Mouse (Mus musculus) spleen, adult 12 weeks (tissue): Measurements from ENCODE around the gene Dok4.

Source experiments
- DNase-seq: peaks from one replicate; pipeline ENCODE4 v3.0.0; 2022; ENCODE audit warnings: low spot score

Gene Dok4

GRCm38 (mm10) chr8:94876197-94876730 is at the start of gene Dok4:
TSS of gene Dok4 (minus strand) at chr8:94876330.
- peak; percentile 84 for DNase-seq

DNA sequence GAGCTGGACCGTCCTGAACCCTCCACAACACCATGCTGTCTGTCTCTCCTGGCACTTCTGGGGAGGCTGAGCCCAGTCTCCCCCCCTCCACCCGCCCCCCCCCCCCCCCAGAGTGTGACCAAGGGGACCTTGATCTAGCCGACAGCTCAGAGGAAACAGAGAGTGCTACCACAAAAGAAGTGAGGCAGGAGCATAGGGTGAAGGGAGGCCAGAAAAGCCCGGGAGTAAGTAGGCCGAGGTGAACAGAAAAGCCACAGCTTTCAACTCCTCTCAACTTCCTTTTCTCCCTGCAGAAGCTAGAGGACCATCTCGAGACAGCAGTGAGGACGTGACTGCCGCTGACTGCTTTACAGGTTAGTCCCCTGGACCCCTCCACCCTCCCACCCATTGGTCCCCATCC is 47.3 kb upstream of the Dok4 start, which contains the start of gene Adgrg5:
Gene Adgrg5, plus strand, starts transcription at position 290 of the 400 bp plus-strand sequence.
- no peak for DNase-seq

GRCm38 (mm10) chr8:94922602-94923001 is 46.5 kb upstream of the Dok4 start:
- no peak for DNase-seq

GRCm38 (mm10) chr8:94922176-94922575 is 46.0 kb upstream of the Dok4 start:
- DNase-seq: no peak

GRCm38 (mm10) chr8:94919256-94919655 is 43.1 kb upstream of the Dok4 start:
- no peak for DNase-seq

- no peak for DNase-seq
Measured at GRCm38 (mm10) chr8:94917851-94918495, 41.8 kb upstream of the Dok4 start, which contains the start of gene Ccdc102a. TSS of gene Ccdc102a (minus strand) at chr8:94918098.

DNA sequence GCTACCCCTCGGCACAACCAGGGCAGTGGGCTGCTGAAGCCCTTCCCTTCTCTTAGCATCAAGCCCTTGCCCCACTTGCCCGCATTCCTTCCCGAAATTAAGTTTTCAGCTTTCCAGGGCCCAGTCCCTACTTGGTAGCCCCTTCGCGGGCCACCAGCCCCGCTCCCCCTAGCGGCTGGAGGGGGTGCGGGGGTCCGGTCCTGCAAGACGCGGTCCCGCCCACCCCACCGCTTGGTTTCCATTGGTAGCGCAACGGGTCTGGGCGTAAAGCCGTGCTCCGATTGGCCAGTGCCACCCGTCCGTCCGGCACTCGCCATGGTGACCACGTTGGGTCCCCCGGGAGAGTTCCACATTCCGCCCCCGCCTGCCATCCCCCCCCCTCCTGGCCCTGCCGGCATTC is 41.2 kb upstream of the Dok4 start:
- DNase-seq: peak; percentile 57

DNA sequence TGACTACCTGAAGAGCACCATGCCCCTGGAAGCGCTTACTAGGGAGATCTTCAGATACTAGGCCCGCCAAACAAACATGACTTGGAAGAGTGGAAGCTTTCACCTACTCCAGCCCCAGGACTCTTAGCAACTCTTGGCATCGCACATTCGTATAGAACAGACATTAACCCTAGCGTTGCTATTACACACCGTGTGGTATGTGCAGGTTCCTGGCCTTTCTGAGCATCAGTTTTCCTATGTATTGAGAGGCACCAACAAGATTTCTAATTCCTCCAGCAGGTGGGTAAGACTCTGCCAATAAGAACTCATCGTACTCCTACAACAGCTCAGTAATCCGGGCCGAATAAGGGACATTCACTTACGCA is 40.8 kb upstream of the Dok4 start:
- no peak for DNase-seq

GRCm38 (mm10) chr8:94916311-94916959 is 40.3 kb upstream of the Dok4 start:
- DNase-seq: no peak

DNA sequence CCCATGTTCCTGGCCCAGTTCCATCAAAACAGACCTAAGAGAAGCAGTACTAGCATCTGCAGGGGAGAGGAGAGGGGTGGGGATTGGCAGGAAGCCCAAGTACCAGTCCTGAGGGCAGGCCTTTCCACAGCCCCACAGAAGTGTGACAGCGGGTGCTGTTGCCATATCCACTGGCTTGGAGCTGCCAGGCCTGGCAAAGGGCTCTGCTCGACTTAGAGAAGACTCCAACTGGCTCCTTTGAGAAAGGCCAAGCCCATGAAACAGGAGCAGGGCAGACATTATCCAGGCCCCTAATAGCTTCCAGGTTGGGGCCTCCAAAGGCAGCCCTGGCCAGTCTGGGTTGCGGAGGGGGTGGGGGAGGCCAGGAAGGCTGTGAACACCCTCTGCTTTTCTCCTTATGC is 38.6 kb upstream of the Dok4 start:
- no peak for DNase-seq

DNA sequence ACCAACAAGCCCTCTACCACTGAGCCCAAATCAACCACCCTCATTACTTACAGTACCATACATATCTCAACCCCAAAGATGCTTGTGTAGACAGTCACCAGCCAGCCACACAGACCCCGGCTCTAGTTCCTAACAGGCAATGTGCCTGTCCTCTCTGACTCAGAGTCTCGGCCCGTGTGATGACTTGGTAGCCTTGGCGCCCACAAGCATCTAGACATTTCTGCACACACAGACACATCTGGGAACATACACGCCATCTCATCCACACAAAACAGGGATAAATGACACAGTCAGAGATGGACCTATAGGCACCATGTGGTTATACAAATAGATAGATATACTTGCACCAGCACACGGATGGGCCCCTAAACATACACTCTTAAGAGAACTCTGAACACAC is 38.1 kb upstream of the Dok4 start:
- DNase-seq: no peak

GRCm38 (mm10) chr8:94913061-94913660 is 37.0 kb upstream of the Dok4 start:
- no peak for DNase-seq

GRCm38 (mm10) chr8:94908847-94909246 is 32.7 kb upstream of the Dok4 start:
- DNase-seq: peak; percentile 75

DNA sequence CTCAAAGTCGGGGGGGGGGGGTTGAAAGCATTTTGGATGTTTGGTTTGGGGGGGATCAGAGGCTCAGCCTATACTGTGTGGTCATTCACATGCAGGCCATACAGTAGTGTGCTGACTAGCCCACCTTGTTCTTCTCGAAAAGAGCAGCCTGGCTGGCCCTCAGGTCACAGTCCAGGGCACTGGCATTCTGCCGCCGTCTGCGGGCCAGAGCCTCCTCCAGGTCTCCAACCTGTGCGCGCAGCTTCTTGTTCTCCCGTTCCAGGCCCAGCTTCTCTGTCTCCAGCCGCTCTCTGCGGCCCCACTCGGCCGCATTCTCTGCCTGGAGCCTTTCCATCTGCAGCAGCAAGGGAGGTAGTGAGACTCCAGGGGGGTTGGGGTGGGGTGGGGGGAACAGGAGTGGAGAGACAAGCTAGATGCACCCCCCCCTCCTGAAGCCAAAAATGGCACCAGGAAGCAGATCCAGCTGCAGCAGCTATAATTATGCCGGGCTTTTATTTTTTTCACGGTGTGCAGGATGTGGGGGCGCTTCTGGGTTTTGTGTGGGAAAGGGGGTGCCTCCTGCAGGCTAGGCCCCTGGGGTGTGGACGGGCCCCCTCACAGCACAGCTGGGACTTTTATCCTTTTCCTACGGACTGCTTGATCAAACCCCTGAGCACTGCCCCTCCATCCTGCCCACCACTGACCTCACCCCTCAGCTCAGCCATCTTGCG is 31.6 kb upstream of the Dok4 start:
- DNase-seq: no peak

DNA sequence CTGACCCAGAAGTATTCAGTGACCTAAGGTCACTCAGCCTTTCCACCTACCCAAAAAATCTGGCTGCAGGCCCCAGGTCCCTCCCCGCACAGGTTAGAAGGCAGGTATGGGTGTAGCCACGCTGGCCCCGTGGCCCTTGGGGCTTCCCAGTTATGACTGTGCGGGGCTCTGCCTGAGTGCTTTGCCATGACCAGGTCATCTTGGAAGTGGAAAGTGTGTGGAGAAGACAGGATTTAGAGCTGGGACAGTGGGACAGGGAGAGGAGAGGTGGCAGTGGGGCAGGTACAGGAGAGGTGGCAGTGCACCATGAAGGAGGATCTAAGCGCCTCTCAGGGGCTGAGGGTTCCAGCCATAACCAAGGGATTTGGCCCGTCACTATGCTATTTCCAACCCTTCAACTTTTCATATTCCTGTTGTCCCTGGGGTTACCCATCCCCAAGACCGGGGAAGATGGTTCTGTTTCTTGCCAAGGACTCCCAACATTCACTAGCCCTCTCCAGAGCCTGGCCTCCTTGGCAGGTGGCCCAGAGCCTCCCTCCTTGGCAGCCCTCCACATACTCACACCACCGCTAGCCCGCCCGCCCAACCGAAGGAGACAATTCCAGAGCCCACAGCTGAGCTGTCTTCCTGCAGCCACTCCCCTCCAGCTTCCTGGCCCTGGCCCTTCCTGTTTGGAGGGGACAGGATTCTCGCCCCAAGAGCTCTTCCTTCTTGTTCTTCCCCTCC is 28.5 kb upstream of the Dok4 start:
- DNase-seq: no peak

- DNase-seq: no peak
Measured at GRCm38 (mm10) chr8:94903709-94904108, 27.6 kb upstream of the Dok4 start.

DNA sequence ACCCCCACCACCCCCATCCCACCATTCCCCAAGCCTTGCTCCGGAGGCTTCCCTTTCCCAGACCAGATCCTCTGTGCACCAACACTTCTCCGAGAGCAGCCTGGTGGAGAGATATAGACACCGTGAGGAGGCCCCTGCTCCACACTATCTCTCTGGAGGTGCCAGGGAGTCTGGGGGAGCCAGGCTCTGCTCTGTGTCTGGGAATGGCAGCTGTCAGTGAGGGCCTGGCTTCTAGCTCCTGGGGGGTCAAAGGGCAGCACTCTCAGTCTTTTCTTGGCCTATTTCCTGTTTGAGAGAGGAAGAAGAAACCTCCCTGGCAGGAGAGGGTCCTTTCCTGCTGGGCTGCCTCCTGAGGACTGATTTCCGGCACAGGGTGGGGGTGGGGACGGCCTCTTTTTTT is 24.9 kb upstream of the Dok4 start:
- no peak for DNase-seq

DNA sequence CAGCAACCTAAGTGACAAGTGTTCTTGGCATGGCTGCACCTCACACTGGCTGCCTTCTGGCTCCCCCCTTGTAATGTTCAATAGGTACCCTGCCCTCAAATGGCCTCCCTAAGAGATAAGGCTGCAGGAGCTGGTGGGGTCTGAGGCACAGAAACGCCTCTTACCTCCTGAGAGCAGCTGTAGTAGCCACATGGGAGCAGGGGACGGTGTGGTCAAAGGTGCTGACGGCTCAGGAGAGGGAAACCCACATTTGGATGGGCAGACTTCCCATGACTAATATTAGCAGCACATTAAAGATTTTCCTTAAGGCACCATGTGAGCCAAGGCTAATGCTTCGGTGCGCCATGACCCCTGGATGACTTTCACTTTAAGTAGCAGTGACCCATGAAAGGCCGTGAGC is 24.5 kb upstream of the Dok4 start:
- DNase-seq: no peak

GRCm38 (mm10) chr8:94899262-94899661 is 23.1 kb upstream of the Dok4 start:
- peak; percentile 66 for DNase-seq

- DNase-seq: no peak
Measured at GRCm38 (mm10) chr8:94892917-94893316, 16.8 kb upstream of the Dok4 start.

DNA sequence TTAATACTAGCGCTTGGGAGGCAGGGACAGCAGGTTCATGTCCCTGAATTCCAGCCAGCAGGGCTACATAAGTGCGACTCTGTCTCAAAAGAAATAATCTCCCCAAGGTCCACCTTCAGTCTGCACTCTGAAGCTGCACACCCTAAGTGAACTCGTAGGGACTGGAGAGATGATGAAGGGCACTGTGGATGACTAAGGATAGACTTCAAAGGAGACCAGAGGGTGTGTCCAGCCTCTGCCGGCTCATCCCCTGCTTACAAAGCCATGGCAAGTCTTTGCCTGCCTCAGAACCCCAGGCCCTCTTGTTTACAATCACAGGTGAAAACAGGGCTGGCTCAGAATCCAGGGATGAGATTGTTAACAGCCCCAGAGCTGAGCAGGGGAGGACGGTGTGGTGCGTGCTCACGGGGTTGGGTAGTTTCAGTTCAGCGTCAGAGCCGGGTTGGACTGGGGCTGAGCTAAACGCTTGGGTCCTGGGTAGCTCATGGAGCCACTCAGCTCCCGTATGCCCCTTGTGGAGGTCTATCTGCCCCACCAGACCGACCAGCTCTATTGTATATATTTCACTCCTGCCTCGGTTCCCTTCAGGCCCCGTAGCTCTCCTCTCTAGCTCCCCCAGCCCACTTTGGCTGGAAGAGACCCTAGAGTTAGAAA is 12.4 kb upstream of the Dok4 start:
- no peak for DNase-seq
